Mouse (Mus musculus) kidney, adult 11 months (tissue): ENCODE data around the gene Unc5a.

Experiments
- DNase-seq: peaks from one replicate; pipeline ENCODE4 v3.0.0; 2022

Unc5a gene

GRCm38 (mm10) chr13:54955695-54956471, 6.7 kb downstream of the Unc5a start:
- DNase-seq: peak; percentile 8

- no peak for DNase-seq
These were observed 8.1 kb downstream of the Unc5a start for GRCm38 (mm10) chr13:54957281-54957680.

- no peak for DNase-seq
These were observed 10.0 kb downstream of the Unc5a start for GRCm38 (mm10) chr13:54959059-54959701.

GRCm38 (mm10) chr13:54959842-54960241, 10.6 kb downstream of the Unc5a start:
- no peak for DNase-seq

- no peak for DNase-seq
These were observed 11.3 kb downstream of the Unc5a start for GRCm38 (mm10) chr13:54960491-54960890.

- no peak for DNase-seq
These were observed 16.0 kb downstream of the Unc5a start for GRCm38 (mm10) chr13:54965256-54965655.

- DNase-seq: no peak
These were observed 18.3 kb downstream of the Unc5a start for GRCm38 (mm10) chr13:54967501-54967900.

GRCm38 (mm10) chr13:54968636-54969035, 19.4 kb downstream of the Unc5a start:
- no peak for DNase-seq

- DNase-seq: no peak
These were observed 20.3 kb downstream of the Unc5a start for GRCm38 (mm10) chr13:54969513-54969912.

GRCm38 (mm10) chr13:54970521-54971247, 21.5 kb downstream of the Unc5a start:
- DNase-seq: peak; percentile 12

GRCm38 (mm10) chr13:54975546-54975945, 26.3 kb downstream of the Unc5a start:
- DNase-seq: no peak

GRCm38 (mm10) chr13:54978804-54979203, 29.6 kb downstream of the Unc5a start:
- DNase-seq: no peak

GRCm38 (mm10) chr13:54980957-54981356, 31.7 kb downstream of the Unc5a start:
- no peak for DNase-seq

- no peak for DNase-seq
These were observed 33.8 kb downstream of the Unc5a start for GRCm38 (mm10) chr13:54983001-54983400.

GRCm38 (mm10) chr13:54983614-54984013, 34.4 kb downstream of the Unc5a start:
- DNase-seq: no peak

GRCm38 (mm10) chr13:54987405-54987804, 38.2 kb downstream of the Unc5a start:
- no peak for DNase-seq

- no peak for DNase-seq
These were observed 39.1 kb downstream of the Unc5a start for GRCm38 (mm10) chr13:54988181-54988760.

GRCm38 (mm10) chr13:54992215-54992614, 43.0 kb downstream of the Unc5a start:
- no peak for DNase-seq

- no peak for DNase-seq
These were observed 45.4 kb downstream of the Unc5a start for GRCm38 (mm10) chr13:54994576-54994975.

- no peak for DNase-seq
These were observed 46.0 kb downstream of the Unc5a start for GRCm38 (mm10) chr13:54995161-54995560.

- no peak for DNase-seq
These were observed 48.4 kb downstream of the Unc5a start for GRCm38 (mm10) chr13:54997568-54997967.

- no peak for DNase-seq
These were observed 51.2 kb downstream of the Unc5a start for GRCm38 (mm10) chr13:55000433-55000832.

- DNase-seq: no peak
These were observed 52.9 kb downstream of the Unc5a start for GRCm38 (mm10) chr13:55002090-55002489.
